Mouse (Mus musculus) neural tube, embryonic 11.5 days (tissue): ENCODE results near the gene Nudt8. TPM values are rescaled to one million over a fixed set of nuclear protein-coding genes. Genes with fewer than 3 reads are reported as not detected.
"Not testable (repeated sequence)": the region's sequence is repeated elsewhere in the genome, so short reads cannot be mapped to it uniquely, and the experiment has no call there.

Source experiments
- ATAC-seq: fragments of 200-750 bp; cut with Nextera tagmentation; 2 replicates; pipeline ENCODE4 v1.8.0; 2017; ENCODE audit warnings: moderate number of reproducible peaks, mild to moderate bottlenecking, moderate TSS enrichment, moderate library complexity; ENCODE audit not compliant: insufficient read depth, low FRiP score, low TSS enrichment
- DNase-seq: peaks from one replicate; pipeline ENCODE4 v3.0.0-alpha.2; 2015; ENCODE audit warnings: low spot score
- H3K27ac ChIP-seq: fragments of 300-500 bp; sonication (generic); 2 replicates; pipeline ENCODE4 v1.5.1; 2014; ENCODE audit warnings: low read depth, mild to moderate bottlenecking, low read length
- H3K27me3 ChIP-seq: fragments of 300-500 bp; sonication (generic); 2 replicates; pipeline ENCODE4 v1.6.1; 2014; ENCODE audit warnings: mild to moderate bottlenecking, low read length, mixed read lengths; ENCODE audit not compliant: control insufficient read depth, insufficient read depth
- H3K36me3 ChIP-seq: fragments of 300-500 bp; sonication (generic); 2 replicates; pipeline ENCODE4 v1.6.1; 2014; ENCODE audit warnings: mild to moderate bottlenecking, low read length, moderate library complexity, mixed read lengths; ENCODE audit not compliant: control insufficient read depth, insufficient read depth
- H3K4me1 ChIP-seq: fragments of 300-500 bp; sonication (generic); 2 replicates; pipeline ENCODE4 v1.6.1; 2014; ENCODE audit warnings: low read length, mixed read lengths; ENCODE audit not compliant: control insufficient read depth, insufficient read depth
- H3K4me2 ChIP-seq: fragments of 300-500 bp; sonication (generic); 2 replicates; pipeline ENCODE4 v1.6.1; 2014; ENCODE audit warnings: low read depth, mild to moderate bottlenecking, moderate library complexity
- H3K4me3 ChIP-seq: fragments of 300-500 bp; sonication (generic); 2 replicates; pipeline ENCODE4 v1.5.1; 2014; ENCODE audit warnings: low read depth, low read length
- H3K9ac ChIP-seq: fragments of 300-500 bp; sonication (generic); 2 replicates; pipeline ENCODE4 v1.6.1; 2014; ENCODE audit warnings: mild to moderate bottlenecking, low read length
- H3K9me3 ChIP-seq: fragments of 300-500 bp; sonication (generic); 2 replicates; pipeline ENCODE4 v1.6.1; 2016; ENCODE audit warnings: low read length; ENCODE audit not compliant: control insufficient read depth
- WGBS: fragments of 180-500 bp; shearing (Covaris S2); extraction: QIAGEN DNeasy Blood & Tissue Kit; methylation state at CpG from one replicate; pipeline ENCODE4 v1.1.7; 2014; 5-methylcytosine and 5-hydroxymethylcytosine counted together
- polyA plus RNA-seq: library from polyadenylated mRNA; unstranded; fragments of >200 nt; fragmentation: Nextera tagmentation; extraction: Ambion mirVana; gene quantifications from 2 replicates; pipeline ENCODE4 v1.2.1, GENCODE M21; 2014

Nudt8 gene
- polyA plus RNA-seq, 1 experiment from 2014 or later = 20.8 TPM

DNA sequence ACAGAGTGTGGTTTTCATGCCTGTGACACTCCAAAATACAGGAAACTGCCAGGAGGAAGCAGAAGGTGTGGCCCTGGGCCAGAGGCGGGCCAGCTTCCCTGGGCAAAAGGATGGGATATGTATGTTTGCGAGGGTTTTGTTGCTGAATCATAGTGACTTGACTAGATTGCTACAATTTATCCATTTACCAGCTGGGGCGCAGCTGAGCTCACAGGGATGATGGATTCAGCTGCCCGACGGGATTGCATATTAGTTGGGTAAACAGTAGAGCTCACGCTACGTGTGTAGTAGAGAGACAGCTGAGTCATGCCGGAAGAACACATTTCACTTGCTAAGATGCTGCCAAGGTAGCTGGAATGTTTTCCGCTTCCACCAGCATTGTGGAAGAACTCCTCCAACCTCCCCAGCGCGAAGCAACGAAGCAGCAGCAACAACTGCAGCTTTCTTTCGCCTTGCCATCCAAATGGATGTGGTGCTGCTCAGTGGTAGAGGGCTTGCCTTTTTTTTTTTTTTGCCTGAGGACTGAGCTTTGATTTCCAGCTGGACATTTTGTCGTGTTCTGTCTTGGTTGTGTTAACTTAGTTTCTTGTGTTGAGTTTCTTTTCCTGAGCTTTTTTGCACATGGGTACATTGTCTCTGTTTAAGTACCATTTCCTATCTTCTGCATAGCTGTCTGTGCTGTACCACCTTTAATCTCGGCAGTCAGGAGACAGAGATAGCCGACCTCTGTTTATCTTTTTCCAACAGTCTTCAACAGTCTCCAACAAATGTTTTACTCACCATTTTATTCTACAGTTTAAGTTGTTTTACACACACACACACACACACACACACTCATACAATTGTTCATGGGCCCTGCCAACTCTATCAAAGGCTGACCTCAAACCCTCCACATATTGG lies 45.8 kb downstream of the Nudt8 start, which contains the start of gene Gstp2:
Gstp2 (minus strand) TSS at position 58 of the 900 bp plus-strand sequence.
- ATAC-seq (no peak), DNase-seq (peak; percentile 50)
- no peaks in the 10 kb centered on the region for H3K27me3 ChIP-seq
- no peaks in the 10 kb centered on the region for H3K9me3 ChIP-seq
- H3K27ac ChIP-seq = no peak within 1 kb of the TSS
- WGBS = 62% methylated on average over 16 of the region's 16 CpGs
- H3K4me3 ChIP-seq = no peak within 1 kb of the TSS
- H3K4me2 ChIP-seq = no peak within 1 kb of the TSS
- no peak within 1 kb of the TSS for H3K9ac ChIP-seq
- no peaks in the 10 kb centered on the region for H3K36me3 ChIP-seq
- H3K4me1 ChIP-seq = no peaks in the 10 kb centered on the region

DNA sequence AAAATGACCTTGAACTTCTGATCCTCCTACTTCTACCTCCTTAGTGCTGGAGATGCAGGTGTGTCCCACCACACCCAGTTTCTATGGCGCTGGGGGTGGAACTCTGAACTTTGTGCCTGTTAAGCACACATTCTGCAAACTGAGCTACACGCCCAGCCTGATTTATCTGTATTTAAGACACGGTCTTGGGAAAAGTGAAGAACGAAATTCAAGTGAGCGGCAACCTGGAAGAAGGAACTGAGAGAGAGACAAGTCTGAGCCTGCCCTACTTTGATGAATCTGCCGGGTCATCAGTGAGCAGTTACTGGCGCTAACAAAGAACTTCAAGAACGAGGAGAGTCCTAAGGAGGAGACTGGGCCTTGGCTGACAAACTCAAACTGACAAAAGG lies 46.5 kb downstream of the Nudt8 start:
- Histone ChIP-seq H3K27me3 (no peaks in the 10 kb centered on the region), H3K9ac (no peak overlapping the region), H3K36me3 (no peaks in the 10 kb centered on the region), H3K4me2 (no peak overlapping the region), H3K9me3 (no peaks in the 10 kb centered on the region), H3K4me3 (no peak overlapping the region), H3K27ac (no peak overlapping the region), H3K4me1 (no peaks in the 10 kb centered on the region)
- DNase-seq = no peak
- ATAC-seq = no peak
- WGBS = 85% methylated on average over 8 of the region's 8 CpGs

DNA sequence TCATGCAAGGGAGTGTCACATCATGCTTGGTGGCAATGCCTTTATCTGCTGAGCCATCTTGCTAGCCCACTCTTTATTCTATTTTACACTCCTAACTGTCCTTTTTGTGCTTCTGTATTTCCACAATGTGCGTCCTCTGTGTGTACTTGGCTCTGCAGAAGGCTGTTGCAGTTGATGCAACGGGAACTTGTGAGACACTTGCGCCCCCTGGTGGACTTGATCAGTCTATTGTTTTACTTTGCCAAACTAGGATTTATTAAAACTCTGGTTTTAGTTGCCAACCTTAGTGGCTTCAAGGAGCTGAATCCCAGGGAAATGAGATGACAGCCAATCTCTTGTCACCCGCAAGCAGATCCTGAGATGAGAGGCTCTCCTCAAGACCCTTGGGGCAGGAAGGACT lies 47.5 kb downstream of the Nudt8 start:
- H3K27ac ChIP-seq = no peak overlapping the region
- no peak overlapping the region for H3K4me2 ChIP-seq
- no peaks in the 10 kb centered on the region for H3K27me3 ChIP-seq
- H3K9me3 ChIP-seq = no peaks in the 10 kb centered on the region
- ATAC-seq (no peak), DNase-seq (peak; percentile 81)
- WGBS = 17% methylated on average over 4 of the region's 4 CpGs
- H3K4me3 ChIP-seq = no peak overlapping the region
- no peaks in the 10 kb centered on the region for H3K4me1 ChIP-seq
- no peaks in the 10 kb centered on the region for H3K36me3 ChIP-seq
- H3K9ac ChIP-seq = no peak overlapping the region

DNA sequence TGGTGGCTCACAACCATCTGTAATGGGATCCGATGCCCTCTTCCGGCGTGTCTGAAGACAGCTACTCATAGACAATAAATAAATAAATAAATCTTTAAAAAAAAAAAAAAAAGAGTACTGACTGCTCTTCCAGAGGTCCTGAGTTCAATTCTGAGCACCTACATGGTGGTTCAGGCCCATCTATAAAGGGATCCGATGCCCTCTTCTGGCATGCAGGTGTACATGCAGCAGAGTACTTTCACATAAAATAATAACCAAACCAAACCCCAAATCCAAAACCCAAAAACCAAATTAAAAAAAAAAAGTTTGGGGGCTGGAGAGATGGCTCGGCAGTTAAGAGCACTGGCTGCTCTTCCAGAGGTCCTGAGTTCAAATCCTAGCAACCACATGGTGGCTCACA lies 48.7 kb downstream of the Nudt8 start:
- not testable (repeated sequence) for DNase-seq

DNA sequence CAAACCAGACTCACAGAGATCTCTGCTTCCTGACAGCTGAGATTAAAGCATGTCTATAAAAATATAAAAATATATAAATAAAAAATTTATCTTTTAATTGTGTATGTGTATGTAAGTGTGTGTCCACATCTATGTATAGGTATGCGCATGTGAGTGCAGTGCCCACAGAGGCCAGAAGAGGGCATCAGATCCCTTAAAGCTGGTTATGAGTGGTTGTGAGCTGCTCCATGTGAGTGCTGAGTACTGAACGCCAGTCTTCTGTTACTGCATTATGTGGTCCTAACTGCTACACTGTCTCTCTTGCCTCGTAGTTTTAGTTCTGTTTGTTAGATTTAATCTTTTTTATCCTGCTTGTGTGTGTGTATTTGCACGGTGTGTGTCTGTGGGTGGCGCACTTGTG lies 50.6 kb downstream of the Nudt8 start:
- no peaks in the 10 kb centered on the region for H3K36me3 ChIP-seq
- ATAC-seq = no peak
- H3K27me3 ChIP-seq = no peaks in the 10 kb centered on the region
- no peak overlapping the region for H3K27ac ChIP-seq
- no peak overlapping the region for H3K4me3 ChIP-seq
- no peak overlapping the region for H3K4me2 ChIP-seq
- DNase-seq = no peak
- no peaks in the 10 kb centered on the region for H3K4me1 ChIP-seq
- H3K9ac ChIP-seq = no peak overlapping the region
- H3K9me3 ChIP-seq = no peaks in the 10 kb centered on the region
- WGBS = 90% methylated on average over 5 of the region's 5 CpGs

More for the DNA sequence above, 48.7 kb downstream of the Nudt8 start:
- not testable (repeated sequence) for H3K27me3 ChIP-seq, H3K4me1 ChIP-seq, H3K9ac ChIP-seq, H3K27ac ChIP-seq, H3K9me3 ChIP-seq, H3K4me3 ChIP-seq, ATAC-seq, H3K4me2 ChIP-seq, H3K36me3 ChIP-seq
- 80% methylated on average over 5 of the region's 5 CpGs for WGBS

Other genes starting within 250 kb of the Nudt8 start
- 40.7 and 42.0 TPM in 2 replicates for gene Kmt5b, start 233.2 kb upstream of the Nudt8 start, polyA plus RNA-seq
- 54.4 and 59.5 TPM in 2 replicates for gene Chka, start 148.8 kb upstream of the Nudt8 start, polyA plus RNA-seq
- gene Tcirg1, start 93.4 kb upstream of the Nudt8 start, polyA plus RNA-seq = 17.3 TPM in 2 replicates
- gene Ndufs8, start 87.8 kb upstream of the Nudt8 start, polyA plus RNA-seq = 258 and 266 TPM in 2 replicates
- 0.65 and 0.73 TPM in 2 replicates for gene Aldh3b1, start 70.8 kb upstream of the Nudt8 start, polyA plus RNA-seq
- 5.3 and 7.1 TPM in 2 replicates for gene Unc93b1, start 65.4 kb upstream of the Nudt8 start, polyA plus RNA-seq
- gene Aldh3b3, start 41.9 kb upstream of the Nudt8 start, polyA plus RNA-seq = not detected in 2 replicates
- gene Aldh3b2, start 28.3 kb upstream of the Nudt8 start, polyA plus RNA-seq = 0.86 and 1.1 TPM in 2 replicates
- gene Acy3, start 14.0 kb upstream of the Nudt8 start, polyA plus RNA-seq = 2.4 and 3.2 TPM in 2 replicates
- gene Tbx10, start 7.8 kb upstream of the Nudt8 start, polyA plus RNA-seq = 0.22 TPM in 1 of 2 replicates, not detected in the other
- gene Gm49405, start within 50 bp of the Nudt8 start, polyA plus RNA-seq = 1.8 and 1.9 TPM in 2 replicates
- 2.7 and 2.8 TPM in 2 replicates for gene Doc2g, start 2.7 kb downstream of the Nudt8 start, polyA plus RNA-seq
- 207 and 208 TPM in 2 replicates for gene Ndufv1, start 12.2 kb downstream of the Nudt8 start, polyA plus RNA-seq
- gene Gstp1, start 37.4 kb downstream of the Nudt8 start, polyA plus RNA-seq = 361 TPM in 2 replicates
- 0.68 and 1.2 TPM in 2 replicates for gene Gstp2, start 45.4 kb downstream of the Nudt8 start, polyA plus RNA-seq
- gene Gstp3, start 59.0 kb downstream of the Nudt8 start, polyA plus RNA-seq = not detected in 2 replicates
- not detected in 2 replicates for gene Cabp2, start 81.0 kb downstream of the Nudt8 start, polyA plus RNA-seq
- 81.3 and 86.7 TPM in 2 replicates for gene Cdk2ap2, start 96.6 kb downstream of the Nudt8 start, polyA plus RNA-seq
- gene Pitpnm1, start 99.4 kb downstream of the Nudt8 start, polyA plus RNA-seq = 9.9 and 13.1 TPM in 2 replicates
- 68.4 and 77.6 TPM in 2 replicates for gene Aip, start 125.3 kb downstream of the Nudt8 start, polyA plus RNA-seq
- not detected in 2 replicates for gene Gpr152, start 139.2 kb downstream of the Nudt8 start, polyA plus RNA-seq
- gene Cabp4, start 143.5 kb downstream of the Nudt8 start, polyA plus RNA-seq = 0.11 TPM in 1 of 2 replicates, not detected in the other
- gene Coro1b, start 148.0 kb downstream of the Nudt8 start, polyA plus RNA-seq = 128 TPM in 2 replicates
- gene Ptprcap, start 153.0 kb downstream of the Nudt8 start, polyA plus RNA-seq = 0.92 and 1.8 TPM in 2 replicates
- 52.6 and 52.7 TPM in 2 replicates for gene Rps6kb2, start 162.8 kb downstream of the Nudt8 start, polyA plus RNA-seq
- 2.9 and 3.8 TPM in 2 replicates for gene Carns1, start 174.9 kb downstream of the Nudt8 start, polyA plus RNA-seq
- 0.68 and 1.1 TPM in 2 replicates for gene Tbc1d10c, start 190.7 kb downstream of the Nudt8 start, polyA plus RNA-seq
- gene Ppp1ca, start 191.5 kb downstream of the Nudt8 start, polyA plus RNA-seq = 928 and 939 TPM in 2 replicates
- 39.1 and 45.8 TPM in 2 replicates for gene Rad9a, start 201.1 kb downstream of the Nudt8 start, polyA plus RNA-seq
- 0.81 and 1.7 TPM in 2 replicates for gene Clcf1, start 213.7 kb downstream of the Nudt8 start, polyA plus RNA-seq
- gene AC109138.7, start 213.8 kb downstream of the Nudt8 start, polyA plus RNA-seq = not detected in 2 replicates
- 14.7 and 15.2 TPM in 2 replicates for gene Pold4, start 231.3 kb downstream of the Nudt8 start, polyA plus RNA-seq